Mouse (Mus musculus) hindbrain, embryonic 14.5 days (tissue): ENCODE results near the gene Zbtb20. TPM values are rescaled to one million over a fixed set of nuclear protein-coding genes. Genes with fewer than 3 reads are reported as not detected.

Source experiments
- ATAC-seq: fragments of 200-750 bp; cut with Nextera tagmentation; 2 replicates; pipeline ENCODE4 v1.8.0; 2017; ENCODE audit warnings: moderate number of reproducible peaks, mild to moderate bottlenecking, moderate TSS enrichment, moderate library complexity; ENCODE audit not compliant: low FRiP score
- DNase-seq: peaks from one replicate; pipeline ENCODE4 v3.0.0-alpha.2; 2015; ENCODE audit warnings: low spot score
- H3K27ac ChIP-seq: fragments of 300-500 bp; sonication (generic); 2 replicates; pipeline ENCODE4 v1.5.1; 2014; ENCODE audit warnings: mild to moderate bottlenecking, moderate library complexity
- H3K27me3 ChIP-seq: fragments of 300-500 bp; sonication (generic); 2 replicates; pipeline ENCODE4 v1.6.1; 2014; ENCODE audit warnings: mild to moderate bottlenecking, low read length, mixed read lengths; ENCODE audit not compliant: control insufficient read depth, insufficient read depth
- H3K36me3 ChIP-seq: fragments of 300-500 bp; sonication (generic); replicated peaks from 2 replicates; pipeline ENCODE4 v1.6.1; 2014; ENCODE audit not compliant: control insufficient read depth, insufficient read depth
- H3K4me1 ChIP-seq: fragments of 300-500 bp; sonication (generic); replicated peaks from 2 replicates; pipeline ENCODE4 v1.6.1; 2014; ENCODE audit warnings: antibody characterized with exemption, low read length, mixed read lengths; ENCODE audit not compliant: control insufficient read depth, insufficient read depth
- H3K4me2 ChIP-seq: fragments of 300-500 bp; sonication (generic); replicated peaks from 2 replicates; pipeline ENCODE4 v1.6.1; 2014; ENCODE audit warnings: mild to moderate bottlenecking, moderate library complexity
- H3K4me3 ChIP-seq: fragments of 300-500 bp; sonication (generic); replicated peaks from 2 replicates; pipeline ENCODE4 v1.5.1; 2014; ENCODE audit warnings: mild to moderate bottlenecking, low read length
- H3K9ac ChIP-seq: fragments of 300-500 bp; sonication (generic); 2 replicates; pipeline ENCODE4 v1.6.1; 2014
- H3K9me3 ChIP-seq: fragments of 300-500 bp; sonication (generic); 2 replicates; pipeline ENCODE4 v1.6.1; 2016; ENCODE audit warnings: low read length; ENCODE audit not compliant: control insufficient read depth
- WGBS: fragments of 180-500 bp; shearing (Covaris S2); extraction: QIAGEN DNeasy Blood & Tissue Kit; methylation state at CpG from one replicate; pipeline ENCODE4 v1.1.7; 2014; 5-methylcytosine and 5-hydroxymethylcytosine counted together
- polyA plus RNA-seq: library from polyadenylated mRNA; unstranded; fragments of >200 nt; fragmentation: Nextera tagmentation; extraction: Ambion mirVana; gene quantifications from 2 replicates; pipeline ENCODE4 v1.2.1, GENCODE M21; 2014

Zbtb20 gene
- polyA plus RNA-seq, 1 experiment from 2014 or later, result 49.7 TPM

DNA sequence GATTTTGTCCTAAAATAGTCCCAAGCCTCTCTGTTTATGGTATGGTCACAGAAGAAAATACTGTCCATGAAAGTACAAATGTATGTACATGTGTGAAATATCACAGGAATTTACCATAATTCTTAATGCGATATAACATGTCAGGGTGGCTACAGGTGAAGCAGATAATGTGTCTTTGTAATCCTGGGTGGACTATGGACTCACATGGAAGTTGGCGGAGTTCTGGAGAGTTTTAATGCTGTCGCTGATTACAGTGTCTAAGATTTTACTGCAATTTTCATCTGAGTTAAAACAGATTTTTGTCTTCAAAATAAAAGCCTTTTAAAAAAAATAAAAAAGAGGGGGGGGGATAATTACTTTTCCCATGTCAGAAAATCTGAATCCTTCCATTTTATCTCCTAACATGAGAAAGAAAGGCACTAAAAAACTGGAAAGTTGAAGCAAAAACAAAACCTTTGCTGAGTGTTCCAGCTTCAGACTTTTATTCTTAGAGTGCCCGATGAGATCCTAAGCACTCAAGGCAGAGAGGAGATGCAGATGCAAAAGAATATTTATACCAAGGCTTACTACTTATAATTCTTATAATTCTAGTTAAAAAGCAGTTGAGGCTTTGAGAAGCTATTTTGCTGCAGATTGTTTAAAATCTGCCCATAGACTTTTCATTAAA lies 509.4 kb downstream of the Zbtb20 start:
- no peak overlapping the region for H3K4me3 ChIP-seq
- WGBS, result 90% methylated on average over 4 of the region's 4 CpGs
- H3K9me3 ChIP-seq, result no peaks in the 10 kb centered on the region
- ATAC-seq (no peak), DNase-seq (no peak)
- H3K27ac ChIP-seq, result no peak overlapping the region
- H3K9ac ChIP-seq, result no peak overlapping the region
- no peaks in the 10 kb centered on the region for H3K4me1 ChIP-seq
- no peaks in the 10 kb centered on the region for H3K27me3 ChIP-seq
- H3K36me3 ChIP-seq, result no peaks in the 10 kb centered on the region
- no peak overlapping the region for H3K4me2 ChIP-seq

DNA sequence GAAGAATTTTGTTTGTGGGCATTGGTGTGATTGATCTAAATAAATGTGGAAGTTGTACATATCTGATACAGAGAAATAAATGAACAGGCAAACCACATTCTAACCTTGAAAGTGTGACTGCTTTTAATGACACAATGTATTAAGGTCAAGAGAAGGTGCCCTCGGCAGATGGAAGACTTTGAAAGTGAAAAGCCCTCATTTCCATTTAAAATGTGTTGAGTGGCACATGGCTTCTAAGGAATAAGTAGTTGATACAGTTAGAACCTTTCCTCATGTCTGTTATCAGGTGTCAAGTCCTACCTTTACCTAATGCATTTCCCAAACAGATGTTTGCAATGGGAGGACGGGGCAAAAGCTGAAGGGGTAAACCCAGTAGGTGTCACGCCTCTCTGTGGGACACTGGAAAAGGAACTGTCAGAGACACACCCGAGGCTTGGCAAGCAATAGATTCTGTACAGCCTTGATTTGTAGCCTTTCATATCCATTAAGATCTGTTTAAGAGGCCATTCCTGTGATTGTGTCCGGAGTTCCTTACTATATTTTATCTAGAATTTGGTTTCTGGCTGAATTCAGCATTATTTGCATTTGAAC lies 510.0 kb downstream of the Zbtb20 start:
- 62% methylated on average over 5 of the region's 5 CpGs for WGBS
- Histone ChIP-seq H3K36me3 (no peaks in the 10 kb centered on the region), H3K9ac (no peak overlapping the region), H3K4me1 (no peaks in the 10 kb centered on the region), H3K4me2 (no peak overlapping the region), H3K27me3 (no peaks in the 10 kb centered on the region), H3K4me3 (no peak overlapping the region), H3K9me3 (no peaks in the 10 kb centered on the region), H3K27ac (no peak overlapping the region)
- no peak for ATAC-seq
- DNase-seq, result no peak

DNA sequence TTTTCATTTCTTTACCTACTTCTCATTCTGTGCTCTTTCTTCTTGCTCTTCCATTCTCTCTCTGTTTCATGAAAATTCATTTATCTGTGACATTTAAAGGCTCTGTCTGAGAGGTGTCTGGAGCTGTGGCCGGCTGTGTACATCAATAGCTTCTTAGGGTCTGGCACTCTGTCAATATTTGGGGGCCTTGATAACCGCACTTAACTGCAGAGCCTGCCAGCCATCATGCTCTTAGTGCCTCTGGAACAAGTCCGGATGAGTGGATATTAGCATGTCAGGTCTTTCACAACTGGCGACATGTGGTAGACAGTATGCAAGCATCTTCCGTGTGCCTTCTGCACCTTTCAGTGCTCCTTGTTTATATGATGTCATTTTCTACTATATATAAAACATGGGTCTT lies 510.7 kb downstream of the Zbtb20 start:
- H3K4me3 ChIP-seq, result no peak overlapping the region
- ATAC-seq (no peak), DNase-seq (no peak)
- no peaks in the 10 kb centered on the region for H3K4me1 ChIP-seq
- 72% methylated on average over 5 of the region's 5 CpGs for WGBS
- H3K4me2 ChIP-seq, result no peak overlapping the region
- no peaks in the 10 kb centered on the region for H3K27me3 ChIP-seq
- no peaks in the 10 kb centered on the region for H3K36me3 ChIP-seq
- no peak overlapping the region for H3K9ac ChIP-seq
- no peaks in the 10 kb centered on the region for H3K9me3 ChIP-seq
- 0 out of 2 replicates have a peak overlapping the region, but pooled peaks have one; percentile 7 for H3K27ac ChIP-seq

DNA sequence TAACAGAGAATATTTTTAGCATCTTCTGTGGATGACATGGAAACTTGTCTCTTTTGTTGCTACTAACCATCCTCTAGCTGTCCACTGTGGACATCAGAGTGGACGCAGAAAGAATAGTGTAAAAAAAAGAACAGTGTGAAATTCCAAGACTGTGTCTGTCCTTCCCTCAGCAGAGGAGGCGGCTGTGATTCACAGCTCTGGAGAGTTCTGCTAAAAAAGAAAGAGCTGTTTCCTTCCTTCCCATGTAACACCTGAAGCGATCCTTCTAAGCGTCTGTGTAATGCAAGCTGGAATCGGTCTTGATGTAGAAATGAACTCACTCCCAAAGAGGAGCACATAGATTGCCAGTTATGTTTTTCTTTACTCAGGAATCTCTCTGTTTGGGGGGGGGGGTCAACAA lies 512.7 kb downstream of the Zbtb20 start:
- H3K27ac ChIP-seq, result no peak overlapping the region
- no peak for DNase-seq
- H3K4me1 ChIP-seq, result no peaks in the 10 kb centered on the region
- ATAC-seq, result no peak
- H3K4me2 ChIP-seq, result no peak overlapping the region
- no peaks in the 10 kb centered on the region for H3K27me3 ChIP-seq
- no peaks in the 10 kb centered on the region for H3K9me3 ChIP-seq
- 92% methylated on average over 5 of the region's 5 CpGs for WGBS
- no peak overlapping the region for H3K9ac ChIP-seq
- H3K36me3 ChIP-seq, result no peaks in the 10 kb centered on the region
- no peak overlapping the region for H3K4me3 ChIP-seq

DNA sequence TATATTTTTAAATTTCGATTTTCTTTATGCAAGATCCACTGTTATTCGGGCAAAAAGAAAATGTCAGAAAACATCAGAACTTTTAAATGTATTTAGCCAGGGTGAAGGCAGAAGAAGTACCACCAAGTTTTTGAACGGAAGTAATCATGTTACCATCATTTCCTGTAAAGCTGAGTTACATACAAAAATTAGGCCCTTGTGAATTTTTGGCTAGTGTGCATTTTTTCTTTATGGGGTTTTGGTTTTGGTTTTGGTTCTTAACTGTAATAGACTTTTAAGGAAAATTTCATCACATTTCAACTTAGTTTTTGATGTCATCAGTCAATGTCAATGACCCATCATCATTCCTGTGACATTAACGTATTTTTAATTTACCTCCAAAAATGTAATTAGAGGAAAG lies 514.7 kb downstream of the Zbtb20 start:
- H3K4me2 ChIP-seq, result no peak overlapping the region
- ATAC-seq (no peak), DNase-seq (no peak)
- no peak overlapping the region for H3K27ac ChIP-seq
- 95% methylated on average over 4 of the region's 4 CpGs for WGBS
- no peak overlapping the region for H3K4me3 ChIP-seq
- H3K4me1 ChIP-seq, result no peaks in the 10 kb centered on the region
- no peaks in the 10 kb centered on the region for H3K9me3 ChIP-seq
- no peaks in the 10 kb centered on the region for H3K36me3 ChIP-seq
- no peaks in the 10 kb centered on the region for H3K27me3 ChIP-seq
- H3K9ac ChIP-seq, result no peak overlapping the region

DNA sequence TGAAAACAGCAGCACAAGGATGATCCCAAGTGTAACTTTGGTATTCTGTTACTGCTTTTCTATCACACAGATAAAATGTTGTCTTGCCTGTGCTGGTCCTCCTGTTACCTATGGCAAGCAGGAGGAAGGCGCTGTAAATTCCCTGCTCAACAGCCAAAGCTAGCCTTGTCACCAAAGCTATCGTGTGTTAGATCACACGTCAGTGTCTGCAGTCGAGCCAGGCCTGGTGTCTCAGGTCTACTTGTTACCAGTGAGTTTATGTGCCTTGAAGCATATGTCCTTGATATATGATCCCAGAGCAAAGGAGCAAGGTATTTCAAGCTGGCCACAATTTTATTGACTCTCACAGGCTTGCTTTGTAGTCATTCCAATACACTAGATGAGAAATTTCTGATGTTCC lies 517.7 kb downstream of the Zbtb20 start:
- no peak overlapping the region for H3K27ac ChIP-seq
- ATAC-seq (no peak), DNase-seq (no peak)
- no peaks in the 10 kb centered on the region for H3K4me1 ChIP-seq
- H3K27me3 ChIP-seq, result no peaks in the 10 kb centered on the region
- no peak overlapping the region for H3K4me2 ChIP-seq
- no peaks in the 10 kb centered on the region for H3K36me3 ChIP-seq
- H3K9me3 ChIP-seq, result no peaks in the 10 kb centered on the region
- WGBS, result 92% methylated on average over 4 of the region's 4 CpGs
- no peak overlapping the region for H3K9ac ChIP-seq
- no peak overlapping the region for H3K4me3 ChIP-seq

DNA sequence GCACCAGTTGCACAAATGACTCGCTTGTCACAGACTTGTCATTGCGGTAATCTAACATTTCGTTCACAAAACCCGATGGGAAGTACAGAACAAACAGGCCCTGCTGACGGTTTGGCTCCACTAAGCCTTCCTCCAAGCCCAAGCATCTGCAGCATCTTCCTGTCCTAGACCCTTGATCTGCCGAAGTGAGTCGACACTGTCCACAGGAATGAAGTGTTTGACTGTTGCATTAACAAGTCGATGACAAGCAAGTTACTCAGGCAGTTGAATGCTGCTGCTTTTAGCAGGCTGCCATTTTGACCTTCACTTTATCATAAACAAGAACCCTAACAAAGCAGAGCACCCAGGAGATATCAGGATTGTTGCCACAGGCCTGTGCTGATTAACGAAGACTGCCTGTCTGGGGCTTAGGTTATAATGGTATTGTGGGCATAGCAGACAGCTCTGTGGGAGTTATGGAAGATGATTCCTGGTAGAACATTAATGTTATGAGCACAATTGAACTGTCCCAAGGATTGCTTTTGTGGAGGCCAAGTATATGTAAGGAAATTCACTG lies 518.4 kb downstream of the Zbtb20 start:
- Histone ChIP-seq H3K36me3 (no peaks in the 10 kb centered on the region), H3K27me3 (no peaks in the 10 kb centered on the region), H3K27ac (no peak overlapping the region), H3K9ac (no peak overlapping the region), H3K9me3 (no peaks in the 10 kb centered on the region), H3K4me2 (no peak overlapping the region), H3K4me3 (no peak overlapping the region), H3K4me1 (no peaks in the 10 kb centered on the region)
- ATAC-seq (no peak), DNase-seq (no peak)
- 76% methylated on average over 9 of the region's 9 CpGs for WGBS

DNA sequence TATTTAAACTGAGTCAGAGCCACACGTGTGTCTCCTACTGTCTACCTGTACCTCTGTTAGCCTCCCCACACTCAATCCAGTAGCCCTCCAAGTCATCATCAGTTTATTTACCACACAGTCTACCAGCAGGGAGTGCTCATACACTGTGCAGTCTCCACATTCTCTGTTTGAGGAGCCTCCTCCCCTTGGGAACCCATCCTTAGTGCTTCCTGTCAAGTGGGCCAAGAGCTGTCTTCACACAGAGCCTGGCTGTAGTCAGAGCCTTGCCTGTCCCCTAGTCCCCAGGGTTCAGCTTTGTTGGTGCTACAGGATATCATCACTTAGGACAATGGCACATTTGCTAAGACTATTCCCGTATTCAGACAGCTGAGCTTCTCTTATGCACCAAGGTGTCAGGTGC lies 519.1 kb downstream of the Zbtb20 start:
- H3K9me3 ChIP-seq, result no peaks in the 10 kb centered on the region
- H3K9ac ChIP-seq, result no peak overlapping the region
- H3K4me3 ChIP-seq, result no peak overlapping the region
- H3K4me1 ChIP-seq, result no peaks in the 10 kb centered on the region
- DNase-seq, result no peak
- H3K4me2 ChIP-seq, result no peak overlapping the region
- H3K36me3 ChIP-seq, result no peaks in the 10 kb centered on the region
- no peaks in the 10 kb centered on the region for H3K27me3 ChIP-seq
- ATAC-seq, result no peak; the same call in 1 of the 2 replicates
- no peak overlapping the region for H3K27ac ChIP-seq
- 85% methylated on average over 2 of the region's 2 CpGs for WGBS

DNA sequence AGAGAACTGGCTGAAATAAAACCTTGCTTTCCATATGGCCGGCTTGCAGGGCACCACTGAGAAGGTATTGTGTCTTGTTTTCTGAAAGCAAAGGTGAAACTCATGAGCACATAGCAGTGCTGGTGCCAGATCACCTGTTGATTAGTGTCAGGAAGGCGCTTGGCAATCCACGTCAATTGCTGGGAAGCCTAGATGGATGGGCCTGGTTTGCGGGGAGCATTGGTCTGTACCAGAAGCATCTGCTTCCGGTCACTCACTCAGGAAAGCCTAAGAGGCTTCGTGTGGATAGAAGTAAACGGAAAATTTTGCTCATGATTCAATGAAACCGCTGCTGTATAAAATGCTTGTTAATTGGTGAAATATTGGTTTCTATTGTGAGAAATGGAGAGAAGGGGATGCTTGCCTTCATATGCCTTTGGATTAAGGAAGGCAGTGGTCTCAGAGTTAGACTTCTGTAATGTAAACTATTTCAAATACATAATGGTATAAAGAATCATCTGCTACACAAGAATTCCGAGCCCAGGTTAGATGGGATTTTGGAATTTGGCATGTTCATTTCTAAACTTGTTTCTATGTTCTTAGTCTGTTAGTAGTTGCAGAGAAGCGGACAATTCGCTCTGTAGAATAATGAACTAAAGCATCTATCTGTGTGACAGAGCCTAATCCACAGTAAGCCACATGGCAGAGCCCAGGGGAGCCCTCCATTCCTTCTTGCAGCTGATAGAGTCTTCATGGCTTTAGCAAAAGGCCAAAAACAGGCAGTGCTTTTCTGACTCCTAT lies 521.4 kb downstream of the Zbtb20 start:
- WGBS, result 96% methylated on average over 11 of the region's 11 CpGs
- H3K9ac ChIP-seq, result no peak overlapping the region
- H3K4me3 ChIP-seq, result no peak overlapping the region
- ATAC-seq, result no peak
- H3K27ac ChIP-seq, result no peak overlapping the region
- H3K27me3 ChIP-seq, result no peaks in the 10 kb centered on the region
- no peak for DNase-seq
- no peak overlapping the region for H3K4me2 ChIP-seq
- no peaks in the 10 kb centered on the region for H3K4me1 ChIP-seq
- no peaks in the 10 kb centered on the region for H3K36me3 ChIP-seq
- no peaks in the 10 kb centered on the region for H3K9me3 ChIP-seq
